Mouse (Mus musculus): ENCODE data around the gene Rap1gap2.

Rap1gap2 gene

DNA sequence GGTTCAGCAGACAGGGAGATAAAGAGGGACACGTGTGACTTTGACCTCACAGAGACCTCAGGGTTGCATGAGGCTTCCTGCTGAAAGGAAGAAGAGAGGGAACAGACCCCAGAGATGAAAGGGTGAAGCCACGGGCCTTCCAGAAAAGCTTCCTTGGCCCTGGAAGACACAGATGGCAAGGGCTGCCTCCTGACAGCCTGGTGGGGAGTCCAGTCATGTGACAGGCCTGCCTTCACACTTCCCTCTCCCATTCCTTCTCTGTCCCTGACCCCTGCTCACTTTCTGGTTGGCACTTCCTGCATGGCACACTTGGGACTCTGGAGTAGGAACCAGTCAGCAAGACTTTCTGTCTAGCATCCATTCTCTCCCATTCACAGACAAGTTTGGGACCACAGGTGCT lies 148.1 kb downstream of the Rap1gap2 start:
- no peak for DNase-seq (ENCODE audit: low spot score in 2 of 2)

DNA sequence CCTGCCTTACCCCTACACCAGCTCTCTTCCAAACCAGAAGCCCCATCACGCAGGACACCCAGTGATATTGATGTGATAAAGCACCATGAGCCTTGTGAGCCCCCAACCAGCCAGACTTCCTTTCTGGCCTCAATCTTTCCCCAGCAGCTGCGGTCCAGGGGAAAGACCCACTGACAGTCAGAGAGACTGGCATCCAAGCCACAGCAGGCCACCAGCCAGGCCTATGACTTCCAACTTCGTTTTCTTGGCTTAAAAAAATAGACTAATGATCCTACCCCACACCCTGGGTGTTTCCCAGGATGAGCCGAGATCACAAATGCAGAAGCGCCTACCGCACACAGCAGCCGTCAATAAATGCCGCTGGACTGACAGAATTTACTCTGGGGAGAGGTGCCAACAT lies 151.1 kb downstream of the Rap1gap2 start:
- no peak for DNase-seq (ENCODE audit: low spot score in 2 of 2)

DNA sequence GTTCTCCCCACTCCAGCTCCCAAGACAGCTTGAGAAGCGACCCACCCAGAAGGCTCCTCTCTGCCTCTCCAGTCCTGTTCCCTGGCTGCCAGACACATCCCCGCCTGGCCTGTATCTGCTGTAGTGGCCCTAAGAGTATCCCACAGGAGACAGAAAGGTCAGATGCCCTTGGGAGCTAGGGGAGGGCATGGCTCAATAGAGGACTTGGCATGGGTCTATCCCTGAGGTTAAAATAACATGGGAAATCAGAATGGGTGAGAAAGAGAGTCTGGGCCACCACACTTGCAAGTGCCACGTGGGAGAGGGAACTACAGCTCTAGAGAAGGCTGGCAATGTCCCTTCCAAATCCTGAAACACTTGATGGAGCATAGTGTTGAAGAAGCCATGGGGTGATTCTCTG lies 152.3 kb downstream of the Rap1gap2 start:
- DNase-seq (ENCODE audit: low spot score in 2 of 2), result no peak

DNA sequence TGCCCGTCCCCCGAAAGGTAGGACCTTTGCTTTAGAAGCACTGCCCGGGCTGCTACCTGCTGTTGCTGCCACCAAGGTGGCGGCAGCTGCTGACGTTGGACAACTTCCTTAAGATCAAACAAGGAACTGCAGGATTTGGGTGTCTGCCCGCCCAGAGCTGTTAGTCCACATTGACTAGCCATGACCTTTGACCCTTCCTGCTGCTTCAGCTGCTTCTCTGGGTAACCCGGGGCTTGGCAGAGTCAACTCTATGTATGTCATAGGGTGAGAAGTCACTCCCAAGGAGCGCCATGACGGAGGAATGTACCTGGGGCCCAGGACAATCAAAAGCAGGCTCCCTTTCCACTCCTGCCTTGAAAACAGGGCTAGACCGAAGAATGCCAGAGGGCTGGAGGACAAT lies 153.5 kb downstream of the Rap1gap2 start:
- no peak for DNase-seq (ENCODE audit: low spot score in 2 of 2)

DNA sequence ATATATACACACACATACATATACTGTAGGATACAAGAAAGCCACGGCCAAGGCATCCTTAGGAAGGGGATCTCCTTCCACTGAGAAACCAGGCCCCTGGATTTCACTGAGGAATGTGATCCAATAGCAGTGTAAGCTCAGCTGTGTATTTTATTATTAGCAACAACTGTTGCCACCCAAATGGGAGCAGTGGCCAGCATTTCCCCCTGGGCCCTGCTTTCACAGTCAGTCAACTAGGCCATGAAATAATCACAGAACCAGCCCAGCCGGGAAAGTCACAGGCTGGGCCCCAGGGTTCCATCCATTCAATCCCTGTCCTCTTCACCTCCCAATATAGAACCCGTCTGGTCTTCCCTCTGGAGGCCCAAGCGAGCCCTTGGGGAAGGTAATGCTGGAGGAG lies 162.2 kb downstream of the Rap1gap2 start:
- DNase-seq (ENCODE audit: low spot score in 2 of 2), result no peak

DNA sequence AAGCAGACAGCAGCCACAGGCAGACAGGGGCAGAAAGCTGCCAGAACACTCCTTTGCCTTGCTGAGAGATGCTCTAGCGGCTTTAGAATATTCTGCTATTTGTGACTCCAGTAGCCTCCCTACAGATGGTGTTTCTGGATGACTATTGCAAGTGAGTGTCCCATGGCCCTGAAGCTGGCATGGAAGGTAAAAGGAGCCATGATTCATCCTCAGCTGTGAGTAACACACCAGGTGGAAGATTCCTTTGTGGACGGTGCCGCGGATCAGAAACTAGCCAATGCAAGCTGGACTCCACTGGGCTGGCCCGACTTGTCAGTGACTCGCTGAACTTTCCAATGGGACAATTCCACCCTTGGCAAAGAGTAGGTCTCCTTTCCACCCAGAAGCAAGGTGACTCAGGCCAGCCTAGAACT lies 162.7 kb downstream of the Rap1gap2 start:
- DNase-seq (ENCODE audit: low spot score in 2 of 2), result no peak

DNA sequence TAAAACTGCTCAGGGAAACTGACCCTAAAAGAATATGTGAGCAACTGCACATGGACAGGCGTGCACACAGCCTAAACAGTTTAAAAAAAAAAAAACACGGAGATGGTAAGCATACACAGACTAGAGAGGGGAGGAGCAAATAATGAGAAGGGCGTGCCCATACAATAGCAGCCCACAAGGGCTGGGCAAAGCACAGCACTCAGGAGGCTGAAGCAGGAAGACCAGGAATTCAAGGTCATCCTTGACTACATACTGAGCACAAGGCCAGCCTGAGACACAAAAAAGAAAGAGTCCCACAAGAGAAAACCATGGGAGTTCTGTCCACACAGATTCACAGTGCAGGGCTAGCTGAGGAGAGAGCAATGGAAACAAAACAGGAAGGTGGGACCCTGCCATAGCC lies 165.1 kb downstream of the Rap1gap2 start:
- DNase-seq (ENCODE audit: low spot score in 2 of 2), result no peak

DNA sequence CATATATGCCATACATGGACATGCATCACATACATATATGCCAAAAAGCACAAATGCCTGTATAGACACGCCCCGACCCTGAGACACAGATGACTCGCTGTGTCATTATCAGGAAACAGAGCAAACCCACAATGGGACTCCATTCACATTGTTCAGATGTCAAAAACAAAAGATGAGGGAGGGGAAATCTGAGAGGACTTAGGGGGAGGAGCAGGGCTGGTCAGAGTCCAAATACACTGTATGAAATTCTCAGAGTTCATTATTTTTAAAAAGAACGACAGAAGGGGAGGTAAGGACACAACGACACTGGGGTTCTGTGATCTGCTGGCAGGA lies 166.8 kb downstream of the Rap1gap2 start:
- DNase-seq (ENCODE audit: low spot score in 2 of 2), result no peak

DNA sequence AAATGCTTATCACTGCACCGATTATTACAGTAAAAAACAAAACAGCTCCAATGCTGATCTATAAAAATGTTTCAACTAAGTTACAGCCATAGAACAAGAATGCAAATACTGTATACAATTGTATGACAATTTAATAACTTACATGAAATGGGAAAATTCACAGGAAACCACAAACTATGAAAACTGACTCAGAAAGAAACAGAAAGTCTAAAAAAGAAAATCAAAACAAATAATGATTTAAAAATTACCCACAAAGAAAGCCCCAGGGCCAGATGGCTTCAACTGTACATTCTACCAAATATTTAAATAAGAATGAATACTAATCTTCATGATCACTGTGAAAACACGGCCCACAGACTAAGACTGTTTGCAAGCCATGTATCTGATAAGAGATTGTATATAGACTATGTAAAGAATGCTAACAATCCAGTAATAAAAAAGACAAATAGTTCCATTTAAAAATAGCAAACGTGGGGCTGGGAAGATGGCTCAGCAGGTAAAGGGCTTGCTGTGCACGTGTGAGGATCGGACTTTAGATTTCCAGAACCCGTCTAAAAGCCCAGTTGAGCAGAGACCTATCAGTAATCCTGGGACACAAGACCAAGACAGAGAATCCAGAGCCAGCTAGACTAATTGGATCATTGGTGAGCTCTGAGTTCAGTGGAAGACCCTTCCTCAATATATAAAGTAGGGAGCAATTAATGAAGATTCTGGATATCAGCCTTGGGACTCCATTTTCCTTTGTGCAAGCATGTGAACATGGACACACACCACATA lies 167.4 kb downstream of the Rap1gap2 start:
- no peak for DNase-seq (ENCODE audit: low spot score in 2 of 2)

DNA sequence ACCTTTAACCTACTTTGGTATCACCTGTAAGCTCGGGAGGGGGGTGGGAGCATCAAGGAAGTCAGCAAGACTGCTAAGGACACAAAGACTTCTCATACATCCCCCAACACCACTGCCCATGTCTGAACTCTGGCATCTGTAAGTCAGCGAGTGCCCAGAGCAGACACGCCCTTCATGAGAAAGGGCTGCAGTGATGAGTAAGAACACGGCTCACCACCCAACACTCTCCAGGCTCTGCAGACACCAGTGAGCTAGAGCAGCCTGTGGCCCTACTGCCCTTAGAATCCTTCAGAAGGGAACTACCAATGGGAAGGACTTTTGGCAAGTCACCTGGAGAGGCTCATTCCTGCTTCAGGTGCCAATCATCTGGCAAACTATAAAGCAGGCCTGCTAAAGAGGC lies 168.3 kb downstream of the Rap1gap2 start:
- no peak for DNase-seq (ENCODE audit: low spot score in 2 of 2)

DNA sequence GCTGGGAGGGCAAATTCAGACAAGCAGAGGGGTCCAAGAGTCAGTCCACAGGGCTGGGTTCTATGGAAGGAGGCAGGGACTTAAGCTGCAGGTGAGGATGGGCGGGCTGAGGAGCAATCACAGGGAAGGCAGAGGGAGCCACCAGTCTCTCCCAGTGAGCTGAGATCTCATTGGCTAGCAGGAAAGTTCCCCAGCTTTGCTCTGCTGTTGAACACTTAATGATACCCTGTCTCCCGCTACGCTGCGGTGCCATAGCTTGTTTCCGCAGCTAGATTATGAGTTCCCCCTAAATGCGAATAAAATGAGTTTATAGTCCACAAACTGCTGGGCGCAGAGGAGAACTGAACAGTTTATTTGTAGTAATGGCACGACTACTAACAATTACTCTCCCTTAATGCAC lies 170.6 kb downstream of the Rap1gap2 start:
- no peak for DNase-seq (ENCODE audit: low spot score in 2 of 2)

DNA sequence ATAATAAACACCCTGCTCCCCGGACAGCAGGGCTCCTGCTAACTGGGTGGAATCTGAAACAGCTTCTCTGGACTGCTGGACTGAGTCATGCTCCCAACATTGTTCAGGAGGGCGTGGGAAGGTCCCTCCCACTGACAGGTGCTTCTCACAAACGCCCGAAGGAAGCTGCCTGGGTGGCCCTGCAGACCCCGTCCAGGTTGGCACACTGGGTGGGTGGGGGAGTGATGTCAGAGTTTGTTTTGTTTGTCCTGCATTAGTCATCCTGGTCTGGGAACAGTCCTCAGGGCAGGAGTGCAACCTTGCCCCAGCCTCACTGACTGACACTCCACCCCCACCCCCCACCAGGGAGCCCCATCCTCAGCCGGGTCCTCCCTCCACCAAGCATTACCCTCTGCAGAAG lies 171.5 kb downstream of the Rap1gap2 start:
- no peak for DNase-seq (ENCODE audit: low spot score in 2 of 2)

DNA sequence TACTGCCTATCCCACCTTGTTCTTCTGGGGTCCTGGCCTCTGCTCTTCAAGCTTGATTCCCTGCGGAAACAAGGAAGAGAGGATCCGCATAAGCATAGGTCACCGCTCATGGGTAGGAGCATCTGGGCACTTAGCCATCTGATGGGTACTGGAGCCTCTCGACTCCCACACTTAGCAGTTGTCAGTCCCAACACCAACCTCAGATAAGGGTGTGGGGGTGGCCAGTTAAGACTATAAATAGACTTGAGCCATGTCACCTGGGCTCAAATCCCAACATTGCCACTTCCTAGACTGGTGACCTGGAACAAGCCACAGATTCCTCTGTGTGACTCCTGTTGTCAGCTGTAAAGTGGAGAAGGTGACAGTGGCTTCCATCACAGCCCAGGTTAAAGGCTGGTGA lies 172.5 kb downstream of the Rap1gap2 start:
- no peak for DNase-seq (ENCODE audit: low spot score in 2 of 2)

DNA sequence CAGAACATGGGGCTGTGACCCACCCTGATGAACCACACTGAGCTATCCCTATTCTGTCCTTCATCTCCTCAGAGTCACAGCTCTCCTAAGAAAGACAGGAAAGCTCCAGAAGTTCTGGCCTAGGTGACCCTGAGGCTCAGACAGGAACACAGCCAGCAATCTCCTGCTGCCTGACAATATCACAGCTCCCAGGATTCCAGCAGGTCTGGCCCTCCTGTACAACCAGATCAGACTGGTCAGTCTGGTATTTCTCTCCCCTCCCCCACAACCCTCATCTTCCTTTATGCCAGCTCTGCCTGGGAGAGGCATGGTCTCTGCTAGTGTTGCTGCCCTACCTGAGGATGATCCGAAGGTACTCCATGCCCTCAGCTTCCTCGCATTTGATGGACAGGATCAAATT lies 175.3 kb downstream of the Rap1gap2 start:
- DNase-seq (ENCODE audit: low spot score in 2 of 2), result no peak

DNA sequence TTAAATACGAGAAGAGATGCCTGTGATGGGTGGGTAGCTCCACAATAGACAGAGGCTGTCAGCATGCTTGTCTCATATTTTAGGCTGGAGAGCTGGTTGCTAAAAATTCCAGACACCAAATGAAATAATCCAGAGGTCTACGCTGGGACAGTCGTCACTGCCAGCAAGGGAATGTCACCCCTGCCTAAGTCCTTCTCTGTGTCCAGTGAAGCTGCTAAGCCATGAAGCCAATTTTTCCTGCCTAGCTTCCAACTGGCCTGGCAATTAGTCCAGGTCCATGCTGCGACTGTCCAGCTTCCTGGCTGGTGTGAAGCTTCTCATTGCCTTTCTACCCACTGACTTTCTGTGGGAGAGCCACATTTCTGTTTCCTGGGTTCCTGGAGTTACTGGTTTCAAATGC lies 177.7 kb downstream of the Rap1gap2 start:
- no peak for DNase-seq (ENCODE audit: low spot score in 2 of 2)

DNA sequence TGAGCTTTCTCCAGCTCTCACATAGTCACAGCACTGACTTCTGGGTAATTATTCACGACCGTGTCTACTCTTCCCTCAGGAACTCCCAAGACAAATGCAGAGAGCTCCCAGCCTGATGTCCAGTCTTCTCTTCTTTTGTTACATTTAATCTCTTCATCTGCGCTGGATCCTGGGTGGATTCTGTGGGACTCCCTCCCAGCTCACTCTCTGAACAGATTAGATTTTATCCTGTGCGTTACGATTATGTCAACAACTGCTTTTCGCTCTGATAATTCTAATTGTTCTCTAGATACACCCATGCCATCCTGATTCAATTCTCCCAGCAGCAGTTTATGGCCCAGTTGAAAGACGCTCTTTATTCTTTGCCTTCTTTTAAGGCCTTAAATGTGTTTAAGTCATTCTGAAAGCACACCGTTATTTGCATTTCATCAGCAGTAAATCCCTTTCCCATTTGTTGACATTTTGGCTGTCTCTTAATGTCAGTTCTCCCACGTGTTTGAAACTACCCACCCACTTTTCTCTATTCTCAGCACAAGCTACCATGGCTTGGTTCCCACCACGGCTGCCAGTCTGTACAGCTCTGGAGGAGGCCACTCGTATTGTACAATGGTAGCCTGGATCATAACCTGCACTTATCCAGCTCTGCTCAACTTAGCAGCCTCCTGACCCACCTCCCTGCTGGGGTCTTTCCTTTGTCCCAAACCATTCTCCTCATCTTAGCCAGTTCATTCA lies 180.8 kb downstream of the Rap1gap2 start:
- no peak for DNase-seq (ENCODE audit: low spot score in 2 of 2)

DNA sequence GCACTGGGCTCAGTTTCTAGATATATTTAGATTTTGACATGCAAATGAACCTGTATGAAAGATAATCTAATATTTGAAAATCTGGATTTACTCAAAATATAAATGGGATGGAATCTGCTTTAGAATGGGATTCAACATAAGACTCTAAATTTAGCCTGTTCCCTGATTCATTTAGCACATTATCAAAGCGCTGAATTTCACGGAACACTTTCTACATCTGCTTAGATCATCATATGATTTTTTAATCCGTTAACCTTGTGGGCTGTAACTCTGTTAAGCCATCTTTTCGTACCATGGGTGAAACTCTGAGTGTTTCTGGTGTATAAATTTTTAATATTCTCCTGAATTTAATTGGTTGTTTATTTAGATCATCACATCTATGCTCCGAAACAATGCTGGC lies 184.4 kb downstream of the Rap1gap2 start:
- DNase-seq (ENCODE audit: low spot score in 2 of 2), result no peak

DNA sequence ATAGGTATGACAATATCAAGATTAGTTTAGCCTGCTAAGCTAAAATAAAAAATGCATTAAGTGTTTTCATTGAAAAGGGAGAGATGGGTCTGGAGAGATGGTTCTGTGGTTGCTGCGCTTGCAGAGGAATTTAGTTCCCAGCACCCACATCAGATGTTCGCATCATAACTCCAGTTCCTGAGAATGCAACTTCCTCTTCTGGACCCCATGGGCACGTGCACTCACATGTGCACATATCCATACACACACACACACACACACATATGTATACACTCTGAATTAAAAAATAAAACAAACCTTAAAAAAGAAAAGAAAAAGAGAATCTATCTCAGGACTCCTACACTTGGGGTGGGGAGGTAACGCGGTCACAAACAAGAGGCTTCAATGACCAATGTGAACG lies 188.7 kb downstream of the Rap1gap2 start:
- no peak for DNase-seq (ENCODE audit: low spot score in 2 of 2)

DNA sequence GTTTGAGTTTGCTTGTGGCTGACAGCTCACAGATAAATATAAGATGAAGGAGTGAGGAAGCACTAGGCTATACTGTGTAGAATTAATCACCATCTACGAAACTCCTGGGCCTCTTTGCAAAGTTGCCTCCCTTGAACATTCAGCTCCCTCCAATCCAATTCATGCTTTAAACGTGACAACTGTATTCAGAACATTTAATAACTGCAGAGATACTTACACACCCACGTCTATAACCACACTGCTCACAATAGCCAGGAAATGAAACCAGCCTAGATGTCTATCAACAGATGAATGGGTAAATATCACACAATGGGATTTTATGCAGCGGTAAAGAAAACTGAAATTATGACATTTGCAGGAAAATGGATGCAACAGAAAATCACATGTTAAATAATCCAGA lies 189.6 kb downstream of the Rap1gap2 start:
- DNase-seq (ENCODE audit: low spot score in 2 of 2), result no peak

DNA sequence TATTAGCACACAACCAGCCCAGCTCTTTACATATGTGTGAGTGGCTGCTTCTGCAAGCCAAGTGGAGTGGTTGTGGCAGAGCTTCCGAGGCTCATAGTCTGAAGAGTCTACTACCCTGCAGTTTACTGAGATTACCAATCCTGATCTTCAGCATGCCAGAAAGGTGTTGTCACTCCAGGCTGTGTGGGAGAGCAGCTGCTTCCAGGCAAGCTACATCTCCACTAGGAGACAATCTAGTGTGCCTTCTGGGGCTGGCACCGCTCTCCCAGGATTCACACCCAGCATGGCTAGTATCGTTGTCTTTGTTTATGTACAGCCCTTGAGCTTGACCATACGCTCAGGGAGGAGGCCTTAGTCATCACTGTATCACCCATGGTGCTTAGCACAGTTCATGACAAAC lies 191.1 kb downstream of the Rap1gap2 start:
- no peak for DNase-seq (ENCODE audit: low spot score in 2 of 2)

DNA sequence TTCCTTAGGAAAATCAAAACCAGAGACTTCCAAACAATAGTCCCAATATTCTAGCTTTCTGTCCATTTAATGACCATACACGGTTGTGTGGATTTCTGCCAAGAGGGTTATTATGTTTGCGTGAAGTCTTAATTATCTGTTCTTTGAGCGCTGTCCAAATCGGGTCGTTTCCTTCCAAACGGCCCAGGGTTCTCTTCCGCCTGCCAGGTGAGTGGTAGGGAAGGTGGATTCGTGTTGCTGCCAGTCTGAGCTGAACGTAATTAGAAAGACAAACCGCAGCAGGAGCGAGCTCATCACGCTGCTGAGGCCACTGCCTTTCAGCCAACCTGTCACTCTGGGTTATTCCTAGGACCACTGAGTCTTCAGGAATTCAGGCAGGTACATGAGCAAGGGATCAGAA lies 195.0 kb downstream of the Rap1gap2 start:
- DNase-seq (ENCODE audit: low spot score in 2 of 2), result no peak

DNA sequence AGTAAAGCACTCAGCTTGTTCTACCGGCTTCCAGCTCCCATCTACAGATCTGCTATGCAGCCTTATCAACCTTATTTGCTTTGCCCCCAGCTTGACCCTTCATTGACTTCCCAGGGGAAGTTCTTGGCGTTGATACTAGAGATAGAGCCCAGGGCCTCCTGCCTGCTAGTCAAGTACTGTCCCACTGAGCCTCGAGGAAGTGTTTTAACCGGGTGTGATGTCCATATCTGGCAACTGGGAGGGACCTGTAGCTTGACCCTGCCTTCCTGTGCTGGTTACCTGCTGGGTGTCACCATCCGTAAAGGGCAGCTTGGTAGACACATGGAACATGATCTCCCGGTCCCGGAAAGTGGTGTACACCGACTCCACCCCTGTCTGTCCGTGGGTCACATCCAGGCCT lies 196.6 kb downstream of the Rap1gap2 start:
- DNase-seq (ENCODE audit: low spot score in 2 of 2), result no peak

DNA sequence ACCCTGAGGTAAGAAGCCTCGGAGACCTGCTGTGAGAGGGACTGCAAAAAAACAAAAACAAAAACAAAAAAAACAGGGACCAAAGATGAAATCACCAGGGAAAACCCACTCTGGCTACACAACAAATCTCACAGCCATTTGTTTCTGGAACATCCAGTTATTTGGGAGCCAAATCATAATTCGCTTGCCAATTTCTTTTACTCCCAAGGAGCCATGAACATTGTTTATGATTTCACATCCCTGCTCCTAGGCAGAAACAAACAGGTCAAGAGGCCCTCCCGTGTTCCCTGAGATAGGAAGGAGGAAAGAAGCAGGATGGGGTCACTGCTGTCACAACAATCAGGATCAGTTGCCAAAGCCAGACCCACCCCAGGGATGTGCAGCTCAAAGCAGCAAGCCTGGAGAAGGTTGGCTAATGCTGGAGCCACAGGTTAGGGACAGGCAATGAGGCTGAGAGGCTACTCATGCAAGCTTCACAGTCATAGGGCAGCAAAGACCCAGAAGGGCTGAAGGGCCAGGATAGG lies 197.2 kb downstream of the Rap1gap2 start:
- no peak for DNase-seq (ENCODE audit: low spot score in 2 of 2)
